Mouse (Mus musculus): ENCODE data around the gene Arhgap24. TPM values are rescaled to one million over a fixed set of nuclear protein-coding genes. Genes with fewer than 3 reads are reported as not detected.

Arhgap24 gene
- total and polyA plus RNA-seq, 3 experiments, result 34.7 to 51.6 (median 47.9) TPM

DNA sequence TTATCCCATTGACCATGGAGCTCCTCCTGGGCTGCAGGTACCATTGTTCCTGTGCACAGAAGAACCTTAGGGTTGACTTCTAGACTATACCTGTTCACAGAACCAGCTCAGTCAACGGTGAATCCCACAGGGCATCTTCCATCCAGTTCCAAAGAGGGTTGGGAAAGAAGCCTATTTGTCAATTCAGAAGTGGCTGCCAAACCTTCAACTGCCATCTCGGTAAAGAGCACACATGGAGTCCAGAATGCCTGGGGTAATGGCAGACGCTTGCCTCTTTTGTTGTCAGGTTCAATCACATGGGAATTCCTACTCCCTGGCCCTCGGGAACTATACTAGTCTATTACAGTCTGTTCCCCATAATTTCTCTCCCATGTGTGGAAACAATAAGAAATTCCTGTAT, 30.5 kb downstream of the Arhgap24 start:
- Histone ChIP-seq H3K4me1 (ENCODE audit: control insufficient read depth in 1 of 2, insufficient read depth in 2 of 2) (peaks cover 0 to 61% of the 10 kb centered on the region in 2 experiments; a peak in 2 of 4 replicates), H3K36me3 (replicated peaks in 1 of 2; ENCODE audit: control insufficient read depth in 1 of 2, insufficient read depth in 1 of 2, low read length in 1 of 2) (peaks cover 5 to 85% of the 10 kb centered on the region in 2 experiments), H3K9ac (ENCODE audit: insufficient read depth, low read depth) (no peak overlapping the region), H3K4me2 (ENCODE audit: insufficient read depth, low read depth, poor library complexity, severe bottlenecking) (no peak overlapping the region), H3K27me3 (replicated peaks) (no peaks in the 10 kb centered on the region), H3K4me3 (replicated peaks in 1 of 3; ENCODE audit: low read depth in 2 of 3, low read length in 2 of 3, poor library complexity in 1 of 3) (no peak overlapping the region), H3K27ac (ENCODE audit: insufficient read depth, low read depth) (no peak overlapping the region), H3K79me2 (replicated peaks; ENCODE audit: control insufficient read depth, extremely low read depth, insufficient read depth, poor library complexity, severe bottlenecking) (peaks cover 16% of the 10 kb centered on the region), H3K9me3 (replicated peaks; ENCODE audit: low read length) (no peaks in the 10 kb centered on the region)
- no peak for DNase-seq (ENCODE audit: extremely low read depth)
- TF ChIP-seq CTCF (conservative IDR thresholded peaks at IDR 0.05 in 1 of 2, IDR thresholded peaks at IDR 0.05 in 1 of 2; ENCODE audit: low read depth in 2 of 2, low read length in 2 of 2), result no peak
- no peak for TF ChIP-seq CHD2 (IDR thresholded peaks at IDR 0.05; ENCODE audit: low read length)
- no peak for TF ChIP-seq NELFE (IDR thresholded peaks at IDR 0.05; ENCODE audit: low read depth, low read length)
- no peak for TF ChIP-seq POLR2A (IDR thresholded peaks at IDR 0.05; ENCODE audit: low read depth, low read length)
- TF ChIP-seq ZC3H11A (IDR thresholded peaks at IDR 0.05; ENCODE audit: low read depth, low read length), result no peak
- TF ChIP-seq SMC3 (IDR thresholded peaks at IDR 0.05; ENCODE audit: low read depth, low read length), result no peak
- no peak for TF ChIP-seq JUN (IDR thresholded peaks at IDR 0.05; ENCODE audit: insufficient read depth, low read depth, low read length)
- no peak for TF ChIP-seq RAD21 (IDR thresholded peaks at IDR 0.05; ENCODE audit: low read depth, low read length)
- no peak for TF ChIP-seq BHLHE40 (IDR thresholded peaks at IDR 0.05; ENCODE audit: low read depth, low read length)
- no peak for TF ChIP-seq MYC (IDR thresholded peaks at IDR 0.05; ENCODE audit: low read depth, low read length)
- no peak for TF ChIP-seq MAX (IDR thresholded peaks at IDR 0.05; ENCODE audit: low read length)
- dilution Hi-C loops (cut with MboI; ENCODE audit: extremely low pct_ligation_motif_present, extremely low pct_unique_long_range_greater_than_20kb, low sequenced_read_pairs), result no loop called here
- in situ Hi-C loops (cut with MboI; ENCODE audit: low pct_ligation_motif_present, low pct_unique_long_range_greater_than_20kb, low sequenced_read_pairs), result no loop called here

DNA sequence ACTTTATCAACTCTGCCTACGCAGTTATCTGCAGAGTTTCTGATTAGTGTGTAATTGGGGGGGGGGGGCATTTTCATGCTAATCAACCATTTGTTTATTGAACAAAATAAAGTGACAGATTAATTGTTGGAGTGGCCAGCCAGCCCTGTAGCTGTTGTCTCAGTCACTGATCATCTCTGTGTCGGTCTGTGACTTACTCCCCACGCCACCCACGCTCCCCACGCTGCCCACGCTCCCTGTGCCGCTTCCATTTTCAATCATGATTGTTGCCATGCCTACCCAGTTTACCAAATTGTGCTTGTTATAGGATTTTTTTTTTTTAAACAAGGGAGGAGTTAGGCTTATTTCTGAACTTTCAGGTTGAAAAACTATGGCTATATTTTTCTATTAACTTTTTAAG, 34.3 kb downstream of the Arhgap24 start:
- no peak for TF ChIP-seq PAX5 (IDR thresholded peaks at IDR 0.05; ENCODE audit: low read length)
- TF ChIP-seq ZMIZ1 (IDR thresholded peaks at IDR 0.05; ENCODE audit: low read depth, low read length), result no peak
- no peak for TF ChIP-seq MEF2A (IDR thresholded peaks at IDR 0.05; ENCODE audit: borderline replicate concordance, low read depth, low read length)
- Histone ChIP-seq H3K79me2 (replicated peaks; ENCODE audit: control insufficient read depth, extremely low read depth, insufficient read depth, poor library complexity, severe bottlenecking) (peaks cover 17% of the 10 kb centered on the region), H3K4me3 (replicated peaks in 1 of 3; ENCODE audit: low read depth in 2 of 3, low read length in 2 of 3, poor library complexity in 1 of 3) (no peak overlapping the region), H3K4me2 (ENCODE audit: insufficient read depth, low read depth, poor library complexity, severe bottlenecking) (no peak overlapping the region), H3K27ac (ENCODE audit: insufficient read depth, low read depth) (no peak overlapping the region), H3K9me3 (replicated peaks; ENCODE audit: low read length) (peaks cover 17% of the 10 kb centered on the region), H3K9ac (ENCODE audit: insufficient read depth, low read depth) (no peak overlapping the region), H3K36me3 (replicated peaks in 1 of 2; ENCODE audit: control insufficient read depth in 1 of 2, insufficient read depth in 1 of 2, low read length in 1 of 2) (peaks cover 15 to 92% of the 10 kb centered on the region in 2 experiments), H3K4me1 (ENCODE audit: control insufficient read depth in 1 of 2, insufficient read depth in 2 of 2) (peaks cover 6 to 67% of the 10 kb centered on the region in 2 experiments), H3K27me3 (replicated peaks) (no peaks in the 10 kb centered on the region)
- no peak for DNase-seq (ENCODE audit: extremely low read depth)
- dilution Hi-C loops (cut with MboI; ENCODE audit: extremely low pct_ligation_motif_present, extremely low pct_unique_long_range_greater_than_20kb, low sequenced_read_pairs) (no loop called here), in situ Hi-C loops (cut with MboI; ENCODE audit: low pct_ligation_motif_present, low pct_unique_long_range_greater_than_20kb, low sequenced_read_pairs) (no loop called here)

DNA sequence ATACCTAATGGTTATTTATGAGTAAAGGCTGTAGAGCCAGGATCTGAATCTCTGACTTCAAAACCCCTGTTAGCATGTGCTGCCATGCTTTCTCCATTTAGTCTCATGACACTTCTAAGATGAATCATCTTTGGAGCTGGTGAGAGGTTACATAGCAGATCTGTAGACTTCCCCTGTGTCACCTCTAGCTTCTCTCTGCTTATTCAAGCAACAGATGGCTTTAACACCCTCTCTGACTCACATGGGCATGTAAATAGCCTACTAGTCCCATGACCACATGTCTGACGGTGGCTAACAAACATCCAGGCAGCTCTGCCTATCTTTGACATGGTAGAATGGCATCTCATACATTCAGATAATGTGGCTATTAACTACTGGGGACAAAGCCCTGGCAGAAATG, 39.3 kb downstream of the Arhgap24 start:
- Histone ChIP-seq H3K4me1 (ENCODE audit: control insufficient read depth in 1 of 2, insufficient read depth in 2 of 2) (peaks cover 12 to 58% of the 10 kb centered on the region in 2 experiments), H3K9ac (ENCODE audit: insufficient read depth, low read depth) (peak overlapping the region; percentile 23; the same call in 1 of the 2 replicates), H3K4me2 (ENCODE audit: insufficient read depth, low read depth, poor library complexity, severe bottlenecking) (no peak overlapping the region), H3K36me3 (replicated peaks in 1 of 2; ENCODE audit: control insufficient read depth in 1 of 2, insufficient read depth in 1 of 2, low read length in 1 of 2) (peaks cover 10 to 81% of the 10 kb centered on the region in 2 experiments), H3K27ac (ENCODE audit: insufficient read depth, low read depth) (peak overlapping the region; percentile 86), H3K9me3 (replicated peaks; ENCODE audit: low read length) (peaks cover 17% of the 10 kb centered on the region), H3K4me3 (replicated peaks in 1 of 3; ENCODE audit: low read depth in 2 of 3, low read length in 2 of 3, poor library complexity in 1 of 3) (no peak overlapping the region), H3K79me2 (replicated peaks; ENCODE audit: control insufficient read depth, extremely low read depth, insufficient read depth, poor library complexity, severe bottlenecking) (peaks cover 5% of the 10 kb centered on the region; the same call in 1 of the 2 replicates), H3K27me3 (replicated peaks) (no peaks in the 10 kb centered on the region)
- dilution Hi-C loops (cut with MboI; ENCODE audit: extremely low pct_ligation_motif_present, extremely low pct_unique_long_range_greater_than_20kb, low sequenced_read_pairs), result no loop called here
- peak; percentile 85 for DNase-seq (ENCODE audit: extremely low read depth)
- in situ Hi-C loops (cut with MboI; ENCODE audit: low pct_ligation_motif_present, low pct_unique_long_range_greater_than_20kb, low sequenced_read_pairs), result no loop called here
- 0 out of 2 replicates have a peak, but pooled peaks have one; percentile 7 for TF ChIP-seq MAFK (IDR thresholded peaks at IDR 0.05; ENCODE audit: insufficient replicate concordance, low read length)
- TF ChIP-seq BHLHE40 (IDR thresholded peaks at IDR 0.05; ENCODE audit: low read depth, low read length), result peak; percentile 94
- TF ChIP-seq ETS1 (conservative IDR thresholded peaks at IDR 0.05; ENCODE audit: low read depth, low read length), result peak; percentile 95
- TF ChIP-seq CTCF (conservative IDR thresholded peaks at IDR 0.05 in 1 of 2, IDR thresholded peaks at IDR 0.05 in 1 of 2; ENCODE audit: low read depth in 2 of 2, low read length in 2 of 2), result no peak
- peak; percentile 78; the same call in 1 of the 2 replicates for TF ChIP-seq MXI1 (IDR thresholded peaks at IDR 0.05; ENCODE audit: low read depth, low read length)
- no peak for TF ChIP-seq MAZ (IDR thresholded peaks at IDR 0.05; ENCODE audit: low read depth, low read length)
- TF ChIP-seq MAX (IDR thresholded peaks at IDR 0.05; ENCODE audit: low read length), result peak; percentile 95
- TF ChIP-seq NRF1 (IDR thresholded peaks at IDR 0.05; ENCODE audit: low read depth, low read length), result no peak
- peak; percentile 92 for TF ChIP-seq MYC (IDR thresholded peaks at IDR 0.05; ENCODE audit: low read depth, low read length)
- TF ChIP-seq USF1 (IDR thresholded peaks at IDR 0.05; ENCODE audit: low read depth, low read length), result no peak
- TF ChIP-seq USF2 (conservative IDR thresholded peaks at IDR 0.05; ENCODE audit: low read depth, low read length), result 0 out of 2 replicates have a peak, but pooled peaks have one; percentile 11
- no peak for TF ChIP-seq E2F4 (IDR thresholded peaks at IDR 0.05; ENCODE audit: insufficient replicate concordance, low read depth, low read length)
- no peak for TF ChIP-seq POLR2A (IDR thresholded peaks at IDR 0.05; ENCODE audit: low read depth, low read length)
- TF ChIP-seq HCFC1 (IDR thresholded peaks at IDR 0.05; ENCODE audit: low read depth, low read length), result no peak
- no peak for TF ChIP-seq KAT2A (IDR thresholded peaks at IDR 0.05; ENCODE audit: insufficient replicate concordance, low read length)
- TF ChIP-seq RCOR1 (conservative IDR thresholded peaks at IDR 0.05; ENCODE audit: low read depth, low read length), result no peak
- TF ChIP-seq ZMIZ1 (IDR thresholded peaks at IDR 0.05; ENCODE audit: low read depth, low read length), result no peak
- TF ChIP-seq RAD21 (IDR thresholded peaks at IDR 0.05; ENCODE audit: low read depth, low read length), result no peak
